Mouse (Mus musculus): ENCODE data around the gene Sh3gl2.

GRCm38 (mm10) chr4:85242562-85242961 is 37.6 kb downstream of the Sh3gl2 start:
- TF ChIP-seq CTCF (IDR thresholded peaks at IDR 0.05; ENCODE audit: control insufficient read depth, insufficient read depth, insufficient replicate concordance, low read depth, low read length) (no peak), POLR2A (IDR thresholded peaks at IDR 0.05; ENCODE audit: control insufficient read depth, low read depth, low read length) (no peak)

Measured in testis, adult 2 months (tissue).